In genomic region chr1:45448856-45449255, GRCm38 (mm10) we compare ENCODE assay signal across 22 mouse cellular contexts. TPM values are rescaled to one million over a fixed set of nuclear protein-coding genes. Genes with fewer than 3 reads are reported as not detected.
DNase-seq lines count a peak whose midpoint lies in the region; ATAC-seq and TF ChIP-seq lines count a peak whose summit lies in the region.
"Had no signal": no experiment of that assay in that cellular context is flagged by ENCODE, and none has a peak within 500 bp of the region (broad histone marks: within the 10 kb centered on the region; RNA-seq: fewer than 3 reads in every experiment).

No protein-coding gene starts in this region.

- WGBS in lung, adult 2 months: 68% methylated on average over 1 of the region's 1 CpGs
- WGBS in midbrain, postnatal 0 days: 90% methylated on average over 1 of the region's 1 CpGs
- WGBS in midbrain, embryonic 14.5 days: 91% methylated on average over 1 of the region's 1 CpGs
- WGBS in stomach, postnatal 0 days: 82% methylated on average over 1 of the region's 1 CpGs

- ATAC-seq in midbrain, postnatal 0 days (ENCODE audit: low FRiP score): no peak
- ATAC-seq in midbrain, embryonic 14.5 days (ENCODE audit: low FRiP score, low TSS enrichment): no peak
- ATAC-seq in stomach, postnatal 0 days (ENCODE audit: low FRiP score, low TSS enrichment): no peak
- ATAC-seq: forebrain, postnatal 0 days had no signal

- no peak overlapping the region for H3K27ac ChIP-seq in midbrain, postnatal 0 days (ENCODE audit: low read depth, low read length)
- no peak overlapping the region for H3K27ac ChIP-seq in midbrain, embryonic 14.5 days (replicated peaks; ENCODE audit: low read depth, low read length)
- no peak overlapping the region for H3K27ac ChIP-seq in stomach, postnatal 0 days (replicated peaks)
- H3K27ac ChIP-seq: embryonic facial prominence, embryonic 15.5 days; forebrain, embryonic 12.5 days; hindbrain, embryonic 15.5 days had no signal

- no peak for TF ChIP-seq POLR2A in lung, adult 2 months (IDR thresholded peaks at IDR 0.05; ENCODE audit: borderline replicate concordance, extremely low read depth, low read depth, low read length)

- no peaks in the 10 kb centered on the region for H3K9me3 ChIP-seq in midbrain, postnatal 0 days (ENCODE audit: low read length)
- H3K9me3 ChIP-seq in midbrain, embryonic 14.5 days (ENCODE audit: control insufficient read depth, low read length): no peaks in the 10 kb centered on the region
- H3K9me3 ChIP-seq in stomach, postnatal 0 days (ENCODE audit: control insufficient read depth, low read length): no peaks in the 10 kb centered on the region
- H3K9me3 ChIP-seq: embryonic facial prominence, embryonic 15.5 days; forebrain, embryonic 12.5 days; heart, embryonic 12.5 days; hindbrain, embryonic 15.5 days had no signal

- intact Hi-C loops in heart, postnatal 10 days (cut with DNase I): no loop called here

- DNase-seq in heart, adult 8-10 months (ENCODE audit: low spot score): peak; percentile 16
- no peak for DNase-seq in heart, postnatal 10 days
- DNase-seq in lung, adult 2 months: no peak
- no peak for DNase-seq in lung, postnatal 4 days
- DNase-seq in midbrain, postnatal 0 days (ENCODE audit: low spot score): no peak
- no peak for DNase-seq in midbrain, embryonic 14.5 days
- no peak for DNase-seq in stomach, postnatal 0 days (ENCODE audit: low spot score)
- DNase-seq in thymus, postnatal 0 days (ENCODE audit: low spot score): no peak
- DNase-seq: adrenal gland, postnatal 10 days; cerebellum, adult 11 months; cerebellum, adult 8-10 months; cerebellum, postnatal 14 days; embryo, embryonic 11 days; forebrain, postnatal 0 days; gastrocnemius, postnatal 25 days; heart, adult 11 months; heart, postnatal 36 days had no signal

- no peak overlapping the region for H3K4me3 ChIP-seq in lung, adult 2 months (replicated peaks; ENCODE audit: extremely low read depth, low read depth, low read length)
- H3K4me3 ChIP-seq in midbrain, postnatal 0 days (ENCODE audit: low read depth, low read length): no peak overlapping the region
- H3K4me3 ChIP-seq in midbrain, embryonic 14.5 days (replicated peaks; ENCODE audit: low read depth, low read length): no peak overlapping the region
- no peak overlapping the region for H3K4me3 ChIP-seq in stomach, postnatal 0 days (ENCODE audit: low read depth, low read length)
- H3K4me3 ChIP-seq: embryonic facial prominence, embryonic 15.5 days; forebrain, embryonic 12.5 days; heart, embryonic 12.5 days; hindbrain, embryonic 15.5 days had no signal

- H3K36me3 ChIP-seq in midbrain, postnatal 0 days (ENCODE audit: insufficient read depth, low read length): no peaks in the 10 kb centered on the region
- H3K36me3 ChIP-seq in midbrain, embryonic 14.5 days (ENCODE audit: control insufficient read depth, insufficient read depth, low read length): no peaks in the 10 kb centered on the region
- no peaks in the 10 kb centered on the region for H3K36me3 ChIP-seq in stomach, postnatal 0 days (ENCODE audit: control insufficient read depth, insufficient read depth, low read length)
- H3K36me3 ChIP-seq: embryonic facial prominence, embryonic 15.5 days; forebrain, embryonic 12.5 days; hindbrain, embryonic 15.5 days had no signal

- H3K27me3 ChIP-seq in midbrain, postnatal 0 days (ENCODE audit: insufficient read depth, low read length): no peaks in the 10 kb centered on the region
- H3K27me3 ChIP-seq in midbrain, embryonic 14.5 days (ENCODE audit: control insufficient read depth, insufficient read depth, low read length): no peaks in the 10 kb centered on the region
- no peaks in the 10 kb centered on the region for H3K27me3 ChIP-seq in stomach, postnatal 0 days (ENCODE audit: control insufficient read depth, insufficient read depth, low read length)
- H3K27me3 ChIP-seq: embryonic facial prominence, embryonic 15.5 days; forebrain, embryonic 12.5 days; heart, embryonic 12.5 days; hindbrain, embryonic 15.5 days had no signal

- 0 out of 2 replicates have a peak, but pooled peaks have one; percentile 1 for TF ChIP-seq CTCF in lung, adult 2 months (IDR thresholded peaks at IDR 0.05; ENCODE audit: insufficient read depth, low read length)
- peak; percentile 21; the same call in 1 of the 2 replicates for TF ChIP-seq CTCF in midbrain, postnatal 0 days (IDR thresholded peaks at IDR 0.05)
- TF ChIP-seq CTCF in stomach, postnatal 0 days (IDR thresholded peaks at IDR 0.05; ENCODE audit: low read depth): 0 out of 2 replicates have a peak, but pooled peaks have one; percentile 6

- H3K9ac ChIP-seq in midbrain, postnatal 0 days (replicated peaks; ENCODE audit: low read length, poor library complexity, severe bottlenecking): no peak overlapping the region
- H3K9ac ChIP-seq in midbrain, embryonic 14.5 days (replicated peaks; ENCODE audit: low read length): no peak overlapping the region
- no peak overlapping the region for H3K9ac ChIP-seq in stomach, postnatal 0 days (ENCODE audit: low read length)
- H3K9ac ChIP-seq: embryonic facial prominence, embryonic 15.5 days; forebrain, embryonic 12.5 days; forebrain, postnatal 0 days; heart, embryonic 12.5 days; hindbrain, embryonic 15.5 days had no signal

- no peaks in the 10 kb centered on the region for H3K4me1 ChIP-seq in lung, adult 2 months (ENCODE audit: control insufficient read depth, insufficient read depth, low read length)
- H3K4me1 ChIP-seq in midbrain, postnatal 0 days (ENCODE audit: insufficient read depth, low read length): no peaks in the 10 kb centered on the region
- no peaks in the 10 kb centered on the region for H3K4me1 ChIP-seq in midbrain, embryonic 14.5 days (ENCODE audit: control insufficient read depth, insufficient read depth, low read length)
- no peaks in the 10 kb centered on the region for H3K4me1 ChIP-seq in stomach, postnatal 0 days (replicated peaks; ENCODE audit: control insufficient read depth, insufficient read depth)
- H3K4me1 ChIP-seq: embryonic facial prominence, embryonic 15.5 days; forebrain, embryonic 12.5 days; hindbrain, embryonic 15.5 days had no signal

- H3K4me2 ChIP-seq in midbrain, postnatal 0 days (ENCODE audit: low read depth, low read length, poor library complexity, severe bottlenecking): no peak overlapping the region
- no peak overlapping the region for H3K4me2 ChIP-seq in midbrain, embryonic 14.5 days (ENCODE audit: low read length)
- H3K4me2 ChIP-seq in stomach, postnatal 0 days (replicated peaks; ENCODE audit: low read depth): no peak overlapping the region
- H3K4me2 ChIP-seq: embryonic facial prominence, embryonic 15.5 days; forebrain, embryonic 12.5 days; heart, embryonic 12.5 days; hindbrain, embryonic 15.5 days had no signal

- no peak for TF ChIP-seq EP300 in stomach, postnatal 0 days (optimal IDR thresholded peaks at IDR 0.05)

RNA-seq across cellular contexts. Expression of gene Col5a2, which starts 54.2 kb away (rescaled TPM):
- 10 to 100 TPM in 1 of 4 experiments, 1 to 10 TPM in 3; 6.2 to 10.7 (median 7.9) TPM for total RNA-seq in heart, adult 8-10 months (2022)
- total RNA-seq in heart, postnatal 10 days (2021): 100 to 1,000 TPM; 105 TPM
- polyA plus RNA-seq in lung, adult 2 months (2012; rRNA removed): 11.5 and 17.5 TPM in 2 replicates
- total RNA-seq in midbrain, postnatal 0 days (2014; rRNA removed): 19.8 and 23.8 TPM in 2 replicates
- 6.5 and 6.8 TPM in 2 replicates for polyA plus RNA-seq in midbrain, postnatal 0 days (2015; fragmentation: Nextera tagmentation; extraction: Ambion mirVana)
- 4.7 and 12.4 TPM in 2 replicates for polyA plus RNA-seq in midbrain, embryonic 14.5 days (2014; fragmentation: Nextera tagmentation; extraction: Ambion mirVana)
- 52.9 and 55.4 TPM in 2 replicates for polyA plus RNA-seq in stomach, postnatal 0 days (2015; fragmentation: Nextera tagmentation; extraction: Ambion mirVana)
- 6.7 and 7.6 TPM in 2 replicates for polyA plus RNA-seq in thymus, postnatal 0 days (2015; fragmentation: Nextera tagmentation; extraction: Ambion mirVana)
- total RNA-seq: common myeloid progenitor, adult 5-6 weeks had no signal
